Mouse (Mus musculus) midbrain, embryonic 12.5 days (tissue): ENCODE results near the gene Ippk. TPM values are rescaled to one million over a fixed set of nuclear protein-coding genes. Genes with fewer than 3 reads are reported as not detected.
A peak's percentile ranks its signal among the peaks of the same experiment; 100 is the strongest.

Experiments
- ATAC-seq: fragments of 200-750 bp; cut with Nextera tagmentation; 2 replicates; pipeline ENCODE4 v1.8.0; 2017; ENCODE audit warnings: low read depth, moderate TSS enrichment, moderate library complexity; ENCODE audit not compliant: low FRiP score
- H3K27ac ChIP-seq: fragments of 300-500 bp; sonication (generic); replicated peaks from 2 replicates; pipeline ENCODE4 v1.5.1; 2016; ENCODE audit warnings: mild to moderate bottlenecking
- H3K27me3 ChIP-seq: fragments of 300-500 bp; sonication (generic); 2 replicates; pipeline ENCODE4 v1.6.1; 2016; ENCODE audit warnings: mild to moderate bottlenecking
- H3K36me3 ChIP-seq: fragments of 300-500 bp; sonication (generic); 2 replicates; pipeline ENCODE4 v1.6.1; 2016
- H3K4me1 ChIP-seq: fragments of 300-500 bp; sonication (generic); 2 replicates; pipeline ENCODE4 v1.6.1; 2016
- H3K4me2 ChIP-seq: fragments of 300-500 bp; sonication (generic); replicated peaks from 2 replicates; pipeline ENCODE4 v1.6.1; 2016; ENCODE audit warnings: mild to moderate bottlenecking, moderate library complexity
- H3K4me3 ChIP-seq: fragments of 300-500 bp; sonication (generic); 2 replicates; pipeline ENCODE4 v1.5.1; 2016; ENCODE audit warnings: mild to moderate bottlenecking
- H3K9ac ChIP-seq: fragments of 300-500 bp; sonication (generic); replicated peaks from 2 replicates; pipeline ENCODE4 v1.6.1; 2016; ENCODE audit warnings: mild to moderate bottlenecking, moderate library complexity
- H3K9me3 ChIP-seq: fragments of 300-500 bp; sonication (generic); 2 replicates; pipeline ENCODE4 v1.6.1; 2016; ENCODE audit warnings: mild to moderate bottlenecking
- WGBS: fragments of 180-500 bp; shearing (Covaris S2); methylation state at CpG from one replicate; pipeline ENCODE4 v1.1.7; 2016; 5-methylcytosine and 5-hydroxymethylcytosine counted together
- polyA plus RNA-seq: library from polyadenylated mRNA; unstranded; fragments of >200 nt; fragmentation: Nextera tagmentation; extraction: Ambion mirVana; gene quantifications from 2 replicates; pipeline ENCODE4 v1.2.1, GENCODE M21; 2016

The Ippk gene
- polyA plus RNA-seq, 1 experiment from 2014 or later: 16.3 TPM

- ATAC-seq: no peak
Measured at GRCm38 (mm10) chr13:49433268-49434029, 12.4 kb downstream of the Ippk start.

DNA sequence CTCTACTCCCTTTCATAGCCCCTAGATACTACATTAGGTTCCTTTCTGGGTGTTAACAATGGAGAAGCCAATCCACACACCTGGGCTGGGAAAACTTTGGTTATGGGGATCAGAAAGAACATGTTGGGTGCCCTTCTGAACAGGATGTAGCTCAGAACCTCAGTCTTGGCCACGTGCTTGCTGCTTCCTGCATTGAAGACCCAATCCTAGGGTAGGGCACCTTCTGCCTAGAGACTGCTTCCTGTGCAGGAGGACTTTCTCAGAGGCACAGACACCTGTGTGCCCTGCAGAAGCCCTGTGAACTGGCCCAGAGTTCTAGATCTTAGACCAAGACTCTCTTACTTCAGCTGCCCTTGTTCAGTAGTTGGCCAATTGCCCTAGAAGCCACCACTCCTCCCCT, 14.7 kb downstream of the Ippk start:
- no peak overlapping the region for H3K4me2 ChIP-seq
- no peak overlapping the region for H3K27ac ChIP-seq
- no peak overlapping the region for H3K9ac ChIP-seq
- no peaks in the 10 kb centered on the region for H3K4me1 ChIP-seq
- ATAC-seq: no peak
- H3K4me3 ChIP-seq: no peak overlapping the region
- 91% methylated on average over 1 of the region's 1 CpGs for WGBS
- H3K27me3 ChIP-seq: no peaks in the 10 kb centered on the region
- H3K9me3 ChIP-seq: no peaks in the 10 kb centered on the region
- peaks cover 54% of the 10 kb centered on the region for H3K36me3 ChIP-seq

More at GRCm38 (mm10) chr13:49433268-49434029, 12.4 kb downstream of the Ippk start:
- no peak overlapping the region for H3K27ac ChIP-seq
- no peaks in the 10 kb centered on the region for H3K27me3 ChIP-seq
- H3K4me3 ChIP-seq: no peak overlapping the region
- 93% methylated on average over 2 of the region's 2 CpGs for WGBS
- peaks cover 50% of the 10 kb centered on the region for H3K36me3 ChIP-seq
- no peak overlapping the region for H3K4me2 ChIP-seq
- peaks cover 2% of the 10 kb centered on the region; the same call in 1 of the 2 replicates for H3K4me1 ChIP-seq
- H3K9me3 ChIP-seq: no peaks in the 10 kb centered on the region
- no peak overlapping the region for H3K9ac ChIP-seq

DNA sequence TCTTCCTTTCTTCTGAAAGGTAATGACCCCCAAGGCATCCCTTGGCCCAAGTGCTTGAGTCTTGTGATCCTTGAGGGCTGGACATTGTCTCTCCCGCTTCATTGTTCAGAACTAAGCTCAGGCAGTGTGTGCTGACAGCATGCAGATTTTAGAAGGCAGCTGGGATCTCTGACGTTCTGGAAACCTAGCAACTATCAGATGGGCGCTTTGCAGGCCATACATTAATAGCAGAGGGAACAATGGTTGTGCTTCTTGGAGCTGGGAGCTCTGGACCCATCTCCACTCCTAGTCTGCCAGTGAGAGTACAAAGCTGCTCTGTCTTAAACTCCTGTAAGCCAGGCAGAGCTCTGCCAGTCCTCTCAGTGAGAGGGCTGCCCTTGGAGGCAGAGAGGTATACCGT, 15.1 kb downstream of the Ippk start:
- Histone ChIP-seq H3K4me3 (no peak overlapping the region), H3K27me3 (no peaks in the 10 kb centered on the region), H3K4me2 (no peak overlapping the region), H3K9me3 (no peaks in the 10 kb centered on the region), H3K36me3 (peaks cover 54% of the 10 kb centered on the region), H3K4me1 (no peaks in the 10 kb centered on the region), H3K9ac (no peak overlapping the region), H3K27ac (no peak overlapping the region)
- ATAC-seq: no peak
- WGBS: 83% methylated on average over 4 of the region's 4 CpGs

GRCm38 (mm10) chr13:49444451-49444850, 23.4 kb downstream of the Ippk start:
- H3K27ac ChIP-seq: no peak overlapping the region
- no peak overlapping the region for H3K4me3 ChIP-seq
- no peak overlapping the region for H3K9ac ChIP-seq
- H3K36me3 ChIP-seq: peaks cover 48% of the 10 kb centered on the region
- no peak for ATAC-seq
- WGBS: 95% methylated on average over 6 of the region's 6 CpGs
- H3K9me3 ChIP-seq: no peaks in the 10 kb centered on the region
- H3K27me3 ChIP-seq: no peaks in the 10 kb centered on the region
- H3K4me2 ChIP-seq: no peak overlapping the region
- no peaks in the 10 kb centered on the region for H3K4me1 ChIP-seq

DNA sequence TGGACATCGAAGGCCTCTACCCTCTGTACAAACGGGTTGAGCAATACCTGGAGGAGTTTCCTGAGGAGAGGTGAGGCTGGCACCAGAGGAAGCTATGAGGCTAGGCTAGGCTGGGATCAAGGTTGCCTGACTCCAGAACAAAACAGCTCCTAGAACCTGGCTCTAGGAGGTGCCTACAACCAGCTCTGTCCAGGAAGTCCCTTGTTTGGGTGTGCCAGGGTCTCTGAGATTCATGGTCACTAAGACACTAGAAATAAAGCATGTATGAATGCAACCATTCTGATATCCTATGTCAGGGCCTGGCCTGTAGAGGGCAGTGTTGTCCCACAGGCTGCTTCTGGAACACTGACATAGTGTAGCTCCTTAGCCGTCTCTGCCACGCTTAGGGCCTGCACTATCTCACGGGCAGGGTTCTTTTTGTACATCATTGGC, 28.3 kb downstream of the Ippk start:
- ATAC-seq: peak; percentile 71
- WGBS: 48% methylated on average over 5 of the region's 5 CpGs
- H3K9ac ChIP-seq: no peak overlapping the region; the same call in 1 of the 2 replicates
- H3K9me3 ChIP-seq: no peaks in the 10 kb centered on the region
- no peaks in the 10 kb centered on the region for H3K4me1 ChIP-seq
- no peak overlapping the region for H3K4me3 ChIP-seq
- no peak overlapping the region for H3K27ac ChIP-seq
- H3K36me3 ChIP-seq: peaks cover 50% of the 10 kb centered on the region
- H3K4me2 ChIP-seq: no peak overlapping the region
- H3K27me3 ChIP-seq: no peaks in the 10 kb centered on the region

DNA sequence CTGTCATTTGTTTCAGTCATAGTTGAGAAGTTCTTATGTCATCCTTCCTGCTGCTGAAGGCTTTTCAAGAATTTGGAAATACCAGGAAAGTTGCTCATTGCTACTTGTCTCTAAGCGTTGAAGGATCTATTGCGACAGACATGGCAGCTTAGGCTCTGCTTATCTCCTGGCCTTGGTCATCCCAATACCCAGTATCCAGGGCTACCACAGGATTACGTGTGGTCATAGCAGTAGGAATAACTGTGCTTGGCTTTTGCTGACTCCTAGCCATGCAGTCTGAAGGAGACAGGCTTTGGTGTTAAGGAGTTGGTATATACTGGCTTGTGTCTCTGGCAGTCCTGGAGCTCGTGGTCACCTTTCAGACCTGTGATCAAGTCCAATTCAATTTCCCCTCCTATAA, 39.2 kb downstream of the Ippk start:
- no peak for ATAC-seq
- Histone ChIP-seq H3K4me2 (no peak overlapping the region), H3K36me3 (peaks cover 56% of the 10 kb centered on the region), H3K4me1 (no peaks in the 10 kb centered on the region), H3K9ac (no peak overlapping the region), H3K4me3 (no peak overlapping the region), H3K9me3 (no peaks in the 10 kb centered on the region), H3K27ac (no peak overlapping the region), H3K27me3 (no peaks in the 10 kb centered on the region)
- 92% methylated on average over 4 of the region's 4 CpGs for WGBS

GRCm38 (mm10) chr13:49460692-49461414, 39.8 kb downstream of the Ippk start:
- ATAC-seq: no peak
- Histone ChIP-seq H3K36me3 (peaks cover 59% of the 10 kb centered on the region), H3K27me3 (no peaks in the 10 kb centered on the region), H3K9me3 (no peaks in the 10 kb centered on the region), H3K4me1 (no peaks in the 10 kb centered on the region), H3K9ac (no peak overlapping the region), H3K4me2 (no peak overlapping the region), H3K27ac (no peak overlapping the region), H3K4me3 (no peak overlapping the region)
- 90% methylated on average over 5 of the region's 5 CpGs for WGBS

- Histone ChIP-seq H3K9ac (no peak overlapping the region), H3K4me3 (no peak overlapping the region), H3K27me3 (no peaks in the 10 kb centered on the region), H3K36me3 (peaks cover 59% of the 10 kb centered on the region), H3K9me3 (no peaks in the 10 kb centered on the region), H3K4me1 (no peaks in the 10 kb centered on the region), H3K4me2 (no peak overlapping the region), H3K27ac (no peak overlapping the region)
- 81% methylated on average over 15 of the region's 15 CpGs for WGBS
- ATAC-seq: no peak
Measured at GRCm38 (mm10) chr13:49461458-49462132, 40.5 kb downstream of the Ippk start.

GRCm38 (mm10) chr13:49462921-49463320, 41.9 kb downstream of the Ippk start:
- 91% methylated on average over 2 of the region's 2 CpGs for WGBS
- H3K4me3 ChIP-seq: no peak overlapping the region
- no peak overlapping the region for H3K4me2 ChIP-seq
- H3K27me3 ChIP-seq: no peaks in the 10 kb centered on the region
- no peak for ATAC-seq
- no peaks in the 10 kb centered on the region for H3K4me1 ChIP-seq
- H3K9ac ChIP-seq: no peak overlapping the region
- no peak overlapping the region for H3K27ac ChIP-seq
- no peaks in the 10 kb centered on the region for H3K9me3 ChIP-seq
- H3K36me3 ChIP-seq: peaks cover 55% of the 10 kb centered on the region

DNA sequence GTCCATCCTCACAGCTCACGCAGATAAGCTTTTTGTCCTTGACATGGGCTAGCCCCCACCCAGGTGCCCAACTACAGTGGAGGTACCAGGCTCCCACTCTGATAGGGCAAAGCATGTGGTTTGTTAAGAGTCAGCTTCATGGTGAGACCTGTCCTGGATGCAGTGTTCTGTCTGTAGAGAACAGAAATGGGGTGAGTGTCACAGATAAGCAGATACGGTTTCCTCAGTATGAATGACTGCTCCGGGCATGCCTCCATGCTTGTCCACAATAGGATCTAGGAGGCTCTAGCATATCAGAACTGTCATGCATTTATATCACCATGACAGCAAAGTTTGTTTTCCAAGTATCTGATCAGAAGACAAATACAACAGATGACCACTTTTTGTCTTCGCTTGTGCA, 44.8 kb downstream of the Ippk start:
- no peak overlapping the region for H3K9ac ChIP-seq
- no peaks in the 10 kb centered on the region for H3K4me1 ChIP-seq
- peaks cover 37% of the 10 kb centered on the region for H3K36me3 ChIP-seq
- no peak overlapping the region for H3K27ac ChIP-seq
- H3K4me3 ChIP-seq: no peak overlapping the region
- H3K9me3 ChIP-seq: no peaks in the 10 kb centered on the region
- 90% methylated on average over 4 of the region's 4 CpGs for WGBS
- H3K4me2 ChIP-seq: no peak overlapping the region
- ATAC-seq: no peak
- no peaks in the 10 kb centered on the region for H3K27me3 ChIP-seq

- WGBS: 85% methylated on average over 11 of the region's 11 CpGs
Measured at GRCm38 (mm10) chr13:49466393-49467075, 45.5 kb downstream of the Ippk start.

More at GRCm38 (mm10) chr13:49466393-49467075, 45.5 kb downstream of the Ippk start:
- Histone ChIP-seq H3K9ac (no peak overlapping the region), H3K4me1 (no peaks in the 10 kb centered on the region), H3K4me2 (no peak overlapping the region), H3K36me3 (peaks cover 33% of the 10 kb centered on the region), H3K27me3 (no peaks in the 10 kb centered on the region), H3K4me3 (no peak overlapping the region), H3K27ac (no peak overlapping the region), H3K9me3 (no peaks in the 10 kb centered on the region)
- no peak for ATAC-seq
